Mouse (Mus musculus) embryo, embryonic 10 days (tissue): ENCODE measurements at regions not wholly inside any gene's neighbourhood (a gene's known extent, or its start where the extent isn't known, plus 50 kb on each side); places are given as distances from the start of the nearest gene placed in this dataset.
"Not testable (repeated sequence)": the region's sequence is repeated elsewhere in the genome, so short reads cannot be mapped to it uniquely, and the experiment has no call there.

Experiments
- DNase-seq: peaks from one replicate; pipeline ENCODE4 v3.0.0-alpha.2; 2015; ENCODE audit warnings: low spot score

- no peak for DNase-seq
Observed at GRCm38 (mm10) chr13:75295818-75296217, 206.2 kb downstream of the Pcsk1 start.

GRCm38 (mm10) chr13:75319780-75320179, 230.2 kb downstream of the Pcsk1 start:
- DNase-seq: no peak

- no peak for DNase-seq
Observed at GRCm38 (mm10) chr13:75320239-75320638, 230.6 kb downstream of the Pcsk1 start.

- no peak for DNase-seq
Observed at GRCm38 (mm10) chr13:75337054-75337453, 247.4 kb downstream of the Pcsk1 start.

GRCm38 (mm10) chr13:75343422-75343821, 253.8 kb downstream of the Pcsk1 start:
- no peak for DNase-seq

GRCm38 (mm10) chr13:75366723-75367426, 277.2 kb downstream of the Pcsk1 start:
- no peak for DNase-seq

GRCm38 (mm10) chr13:75368249-75368800, 278.7 kb downstream of the Pcsk1 start:
- DNase-seq: no peak

GRCm38 (mm10) chr13:75377100-75377499, 287.5 kb downstream of the Pcsk1 start:
- DNase-seq: not testable (repeated sequence)

GRCm38 (mm10) chr13:75377717-75378116, 288.1 kb downstream of the Pcsk1 start:
- no peak for DNase-seq

GRCm38 (mm10) chr13:75384631-75385340, 295.2 kb downstream of the Pcsk1 start:
- no peak for DNase-seq

- DNase-seq: no peak
Observed at GRCm38 (mm10) chr13:75389211-75389610, 299.6 kb downstream of the Pcsk1 start.

GRCm38 (mm10) chr13:75390177-75390576, 300.6 kb downstream of the Pcsk1 start:
- DNase-seq: no peak

- not testable (repeated sequence) for DNase-seq
Observed at GRCm38 (mm10) chr13:75399846-75400245, 306.7 kb upstream of the Ell2 start.

- DNase-seq: no peak
Observed at GRCm38 (mm10) chr13:75420726-75421125, 285.8 kb upstream of the Ell2 start.

GRCm38 (mm10) chr13:75426971-75427370, 279.6 kb upstream of the Ell2 start:
- no peak for DNase-seq

- DNase-seq: no peak
Observed at GRCm38 (mm10) chr13:75439170-75439569, 267.4 kb upstream of the Ell2 start.

- DNase-seq: no peak
Observed at GRCm38 (mm10) chr13:75440051-75440450, 266.5 kb upstream of the Ell2 start.

GRCm38 (mm10) chr13:75460335-75460878, 246.2 kb upstream of the Ell2 start:
- DNase-seq: no peak

- DNase-seq: no peak
Observed at GRCm38 (mm10) chr13:75461273-75461672, 245.3 kb upstream of the Ell2 start.

- no peak for DNase-seq
Observed at GRCm38 (mm10) chr13:75467225-75467624, 239.3 kb upstream of the Ell2 start.

- no peak for DNase-seq
Observed at GRCm38 (mm10) chr13:75475828-75476597, 230.5 kb upstream of the Ell2 start.
